Mouse (Mus musculus): ENCODE measurements around the gene Mcpt9. TPM values are rescaled to one million over a fixed set of nuclear protein-coding genes. Genes with fewer than 3 reads are reported as not detected.
"Not testable (repeated sequence)": the region's sequence is repeated elsewhere in the genome, so short reads cannot be mapped to it uniquely, and the experiment has no call there.

Mcpt9 gene
- polyA plus RNA-seq, 1 experiment from 2014 or later = not detected

DNA sequence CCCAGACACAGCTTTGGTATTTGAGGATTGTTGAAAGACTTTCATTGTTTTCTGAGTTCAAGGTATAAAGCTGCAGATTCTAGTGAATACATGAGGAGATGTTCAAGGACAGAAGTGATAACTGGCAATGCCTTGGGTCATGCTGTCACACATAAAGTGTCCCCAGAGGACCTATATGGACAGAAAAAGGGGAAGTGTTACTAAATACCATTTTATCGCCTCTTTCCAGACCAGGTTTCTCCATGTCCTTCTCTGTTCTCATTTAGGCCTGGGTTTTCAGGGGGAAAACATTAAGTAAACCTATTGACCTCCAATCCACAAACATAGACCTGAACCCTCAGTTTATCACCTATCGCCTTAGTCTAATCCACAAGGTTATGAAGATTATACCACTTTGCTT, 16.4 kb downstream of the Mcpt9 start:
- no peaks in the 10 kb centered on the region for H3K36me3 ChIP-seq (ENCODE audit: control insufficient read depth, insufficient read depth, low read length)
- no peak overlapping the region for H3K4me2 ChIP-seq (ENCODE audit: low read length)
- ATAC-seq = no peak
- no peak overlapping the region for H3K4me3 ChIP-seq (ENCODE audit: low read depth, low read length)
- 92% methylated on average over 2 of the region's 2 CpGs for WGBS
- no peak overlapping the region for H3K27ac ChIP-seq (ENCODE audit: low read length)
- no peaks in the 10 kb centered on the region for H3K27me3 ChIP-seq (ENCODE audit: control insufficient read depth, insufficient read depth, low read depth, low read length)
- no peak overlapping the region for H3K9ac ChIP-seq (ENCODE audit: low read depth, low read length)
- H3K9me3 ChIP-seq (replicated peaks; ENCODE audit: control insufficient read depth, low read length, poor library complexity, severe bottlenecking) = no peaks in the 10 kb centered on the region
- no peaks in the 10 kb centered on the region for H3K4me1 ChIP-seq (ENCODE audit: control insufficient read depth, insufficient read depth, low read length)

GRCm38 (mm10) chr14:56013147-56013546, 17.1 kb downstream of the Mcpt9 start:
- H3K27ac ChIP-seq (ENCODE audit: low read length) = no peak overlapping the region
- H3K9ac ChIP-seq (ENCODE audit: low read depth, low read length) = no peak overlapping the region
- 73% methylated on average over 3 of the region's 3 CpGs for WGBS
- H3K4me3 ChIP-seq (ENCODE audit: low read depth, low read length) = no peak overlapping the region
- no peaks in the 10 kb centered on the region for H3K36me3 ChIP-seq (ENCODE audit: control insufficient read depth, insufficient read depth, low read length)
- no peak for ATAC-seq
- no peak overlapping the region for H3K4me2 ChIP-seq (ENCODE audit: low read length)
- H3K27me3 ChIP-seq (ENCODE audit: control insufficient read depth, insufficient read depth, low read depth, low read length) = no peaks in the 10 kb centered on the region
- H3K9me3 ChIP-seq (replicated peaks; ENCODE audit: control insufficient read depth, low read length, poor library complexity, severe bottlenecking) = no peaks in the 10 kb centered on the region
- no peaks in the 10 kb centered on the region for H3K4me1 ChIP-seq (ENCODE audit: control insufficient read depth, insufficient read depth, low read length)

- not testable (repeated sequence) for H3K36me3 ChIP-seq (ENCODE audit: control insufficient read depth, insufficient read depth, low read length); H3K27me3 ChIP-seq (ENCODE audit: control insufficient read depth, insufficient read depth, low read depth, low read length); H3K4me2 ChIP-seq (ENCODE audit: low read length); H3K4me3 ChIP-seq (ENCODE audit: low read depth, low read length); H3K9ac ChIP-seq (ENCODE audit: low read depth, low read length); H3K9me3 ChIP-seq (replicated peaks; ENCODE audit: control insufficient read depth, low read length, poor library complexity, severe bottlenecking); ATAC-seq; H3K27ac ChIP-seq (ENCODE audit: low read length); H3K4me1 ChIP-seq (ENCODE audit: control insufficient read depth, insufficient read depth, low read length)
- WGBS = 76% methylated on average over 1 of the region's 3 CpGs
Observed at GRCm38 (mm10) chr14:55987464-55987863, 42.8 kb downstream of the Mcpt9 start.

Other genes starting within 250 kb of the Mcpt9 start
- gene Adcy4, start 246.4 kb downstream of the Mcpt9 start, polyA plus RNA-seq (2015; fragmentation: Nextera tagmentation; extraction: Ambion mirVana) = 4.0 and 5.0 TPM in 2 replicates
- 1.6 and 1.7 TPM in 2 replicates for gene Ripk3, start 241.6 kb downstream of the Mcpt9 start, polyA plus RNA-seq (2015; fragmentation: Nextera tagmentation; extraction: Ambion mirVana)
- 6.7 and 7.0 TPM in 2 replicates for gene Nfatc4, start 207.4 kb downstream of the Mcpt9 start, polyA plus RNA-seq (2015; fragmentation: Nextera tagmentation; extraction: Ambion mirVana)
- 11.0 and 11.9 TPM in 2 replicates for gene Nynrin, start 176.5 kb downstream of the Mcpt9 start, polyA plus RNA-seq (2015; fragmentation: Nextera tagmentation; extraction: Ambion mirVana)
- gene Cbln3, start 146.1 kb downstream of the Mcpt9 start, polyA plus RNA-seq (2015; fragmentation: Nextera tagmentation; extraction: Ambion mirVana) = 0.15 and 0.20 TPM in 2 replicates
- gene Khnyn, start 145.5 kb downstream of the Mcpt9 start, polyA plus RNA-seq (2015; fragmentation: Nextera tagmentation; extraction: Ambion mirVana) = 10.4 and 10.5 TPM in 2 replicates
- 160 and 180 TPM in 2 replicates for gene Sdr39u1, start 130.2 kb downstream of the Mcpt9 start, polyA plus RNA-seq (2015; fragmentation: Nextera tagmentation; extraction: Ambion mirVana)
- 0.29 TPM in 1 of 2 replicates, not detected in the other for gene Cma1, start 85.8 kb downstream of the Mcpt9 start, polyA plus RNA-seq (2015; fragmentation: Nextera tagmentation; extraction: Ambion mirVana)
- gene Cma2, start 79.5 kb downstream of the Mcpt9 start, polyA plus RNA-seq (2015; fragmentation: Nextera tagmentation; extraction: Ambion mirVana) = not detected in 2 replicates
- not detected in 2 replicates for gene Mcpt1, start 12.5 kb downstream of the Mcpt9 start, polyA plus RNA-seq (2015; fragmentation: Nextera tagmentation; extraction: Ambion mirVana)
- not detected in 2 replicates for gene Mcpt2, start 11.5 kb upstream of the Mcpt9 start, polyA plus RNA-seq (2015; fragmentation: Nextera tagmentation; extraction: Ambion mirVana)
- not detected in 2 replicates for gene Mcpt4, start 31.8 kb upstream of the Mcpt9 start, polyA plus RNA-seq (2015; fragmentation: Nextera tagmentation; extraction: Ambion mirVana)
- gene Mcpt8, start 54.8 kb upstream of the Mcpt9 start, polyA plus RNA-seq (2015; fragmentation: Nextera tagmentation; extraction: Ambion mirVana) = not detected in 2 replicates
- not detected in 2 replicates for gene Ctsg, start 72.1 kb upstream of the Mcpt9 start, polyA plus RNA-seq (2015; fragmentation: Nextera tagmentation; extraction: Ambion mirVana)
- not detected in 2 replicates for gene Gzme, start 90.1 kb upstream of the Mcpt9 start, polyA plus RNA-seq (2015; fragmentation: Nextera tagmentation; extraction: Ambion mirVana)
- gene Gzmd, start 102.1 kb upstream of the Mcpt9 start, polyA plus RNA-seq (2015; fragmentation: Nextera tagmentation; extraction: Ambion mirVana) = not detected in 2 replicates
- gene Gzmg, start 129.1 kb upstream of the Mcpt9 start, polyA plus RNA-seq (2015; fragmentation: Nextera tagmentation; extraction: Ambion mirVana) = not detected in 2 replicates
- not detected in 2 replicates for gene Gzmn, start 144.1 kb upstream of the Mcpt9 start, polyA plus RNA-seq (2015; fragmentation: Nextera tagmentation; extraction: Ambion mirVana)
- not detected in 2 replicates for gene Gzmf, start 180.9 kb upstream of the Mcpt9 start, polyA plus RNA-seq (2015; fragmentation: Nextera tagmentation; extraction: Ambion mirVana)
- gene Gzmc, start 204.2 kb upstream of the Mcpt9 start, polyA plus RNA-seq (2015; fragmentation: Nextera tagmentation; extraction: Ambion mirVana) = not detected in 2 replicates
- gene Gzmb, start 231.8 kb upstream of the Mcpt9 start, polyA plus RNA-seq (2015; fragmentation: Nextera tagmentation; extraction: Ambion mirVana) = not detected in 2 replicates

Data from midbrain, embryonic 16.5 days (tissue).